Mouse (Mus musculus): ENCODE data around the gene Slc16a6. TPM values are rescaled to one million over a fixed set of nuclear protein-coding genes. Genes with fewer than 3 reads are reported as not detected.

Slc16a6 gene
- polyA plus RNA-seq, 1 experiment: 1.6 TPM

DNA sequence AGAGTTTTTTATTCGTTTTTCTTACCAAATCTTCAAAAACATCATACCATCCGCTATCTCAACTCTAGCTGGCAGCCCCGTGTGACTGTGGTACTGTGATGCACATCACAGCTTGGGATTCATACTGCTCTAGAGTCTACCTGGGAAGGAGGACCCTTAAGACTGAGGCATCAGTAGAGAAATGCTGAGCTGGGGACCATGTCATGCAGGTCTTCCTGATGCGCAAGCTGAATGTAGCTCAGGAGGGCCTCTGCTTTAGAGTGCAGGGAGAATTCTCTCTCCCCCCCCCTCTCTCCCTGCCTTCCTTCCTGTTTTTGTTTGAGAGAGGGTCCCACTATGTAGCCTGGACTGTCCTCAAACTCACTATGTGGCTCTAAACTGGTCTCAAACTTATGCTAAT lies 32.8 kb downstream of the Slc16a6 start:
- no peak for TF ChIP-seq CTCF (IDR thresholded peaks at IDR 0.05; ENCODE audit: insufficient read depth, low read length)
- no peak for TF ChIP-seq POLR2A (IDR thresholded peaks at IDR 0.05; ENCODE audit: borderline replicate concordance, extremely low read depth, low read depth, low read length)
- H3K4me3 ChIP-seq (replicated peaks; ENCODE audit: extremely low read depth, low read depth, low read length): no peak overlapping the region
- WGBS: 61% methylated on average over 4 of the region's 4 CpGs
- H3K4me1 ChIP-seq (ENCODE audit: control insufficient read depth, insufficient read depth, low read length): 0 out of 2 replicates have a peak, but pooled peaks cover 3% of the 10 kb centered on the region
- no peak for DNase-seq

DNA sequence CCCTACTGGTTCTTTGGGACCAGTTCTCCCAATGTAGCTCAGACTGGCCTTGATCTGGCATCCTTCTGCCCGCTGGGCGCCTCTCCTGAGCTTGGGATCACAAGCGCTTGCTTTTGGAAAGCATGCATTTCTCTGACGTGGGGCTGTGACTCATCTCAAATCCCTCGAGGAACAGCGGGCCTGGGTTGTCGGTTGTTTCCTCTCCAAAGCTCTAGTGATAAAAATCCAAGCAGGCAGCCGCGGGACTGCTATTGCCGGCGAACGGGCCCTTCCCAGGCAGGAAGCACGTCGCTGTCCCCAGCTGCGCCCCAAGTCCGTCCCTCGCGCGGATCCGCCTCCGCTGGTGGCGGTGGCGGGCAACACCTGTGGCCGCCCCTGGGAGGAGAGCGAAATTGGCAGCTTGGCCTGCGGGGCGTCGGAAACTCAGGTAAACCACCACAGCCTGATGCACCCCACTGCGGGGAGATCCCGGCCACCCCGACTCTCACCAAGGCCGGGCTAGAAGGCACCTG lies 33.5 kb downstream of the Slc16a6 start:
- peak; percentile 26; the same call in 1 of the 2 replicates for TF ChIP-seq POLR2A (IDR thresholded peaks at IDR 0.05; ENCODE audit: borderline replicate concordance, extremely low read depth, low read depth, low read length)
- no peak for TF ChIP-seq CTCF (IDR thresholded peaks at IDR 0.05; ENCODE audit: insufficient read depth, low read length)
- DNase-seq: peak; percentile 73
- under 1% methylated on average over 32 of the region's 32 CpGs for WGBS
- Histone ChIP-seq H3K4me1 (ENCODE audit: control insufficient read depth, insufficient read depth, low read length) (0 out of 2 replicates have a peak, but pooled peaks cover 3% of the 10 kb centered on the region), H3K4me3 (replicated peaks; ENCODE audit: extremely low read depth, low read depth, low read length) (peak overlapping the region; percentile 78)

- Histone ChIP-seq H3K4me1 (ENCODE audit: control insufficient read depth, insufficient read depth, low read length) (0 out of 2 replicates have a peak, but pooled peaks cover 3% of the 10 kb centered on the region), H3K4me3 (replicated peaks; ENCODE audit: extremely low read depth, low read depth, low read length) (no peak overlapping the region)
- no peak for DNase-seq
- TF ChIP-seq CTCF (IDR thresholded peaks at IDR 0.05; ENCODE audit: insufficient read depth, low read length): no peak
- no peak for TF ChIP-seq POLR2A (IDR thresholded peaks at IDR 0.05; ENCODE audit: borderline replicate concordance, extremely low read depth, low read depth, low read length)
- 23% methylated on average over 5 of the region's 5 CpGs for whole genome bisulfite sequencing
Observed at GRCm38 (mm10) chr11:109439209-109439608, 34.2 kb downstream of the Slc16a6 start.

DNA sequence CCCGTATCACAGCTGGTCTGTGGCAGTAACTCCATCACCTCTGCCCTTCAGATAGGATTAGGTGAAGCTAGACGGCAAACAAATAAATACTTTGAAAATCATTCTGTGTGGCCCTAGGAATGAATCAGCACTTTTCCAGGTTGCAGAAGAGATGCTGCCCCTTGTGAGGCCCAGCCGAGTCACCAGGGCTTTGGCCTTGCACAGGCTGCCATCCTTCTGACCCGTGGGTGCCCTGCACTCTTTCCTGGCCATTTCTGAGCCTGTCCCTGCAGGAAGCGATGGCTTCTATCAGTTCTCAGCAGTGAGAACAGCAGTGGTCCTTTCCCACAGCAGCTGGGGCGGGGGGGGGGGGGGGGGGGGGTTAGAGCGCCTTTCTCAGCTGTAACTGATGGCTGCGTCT lies 36.5 kb downstream of the Slc16a6 start:
- TF ChIP-seq CTCF (IDR thresholded peaks at IDR 0.05; ENCODE audit: insufficient read depth, low read length): no peak
- TF ChIP-seq POLR2A (IDR thresholded peaks at IDR 0.05; ENCODE audit: borderline replicate concordance, extremely low read depth, low read depth, low read length): no peak
- 59% methylated on average over 8 of the region's 8 CpGs for WGBS
- Histone ChIP-seq H3K4me1 (ENCODE audit: control insufficient read depth, insufficient read depth, low read length) (0 out of 2 replicates have a peak, but pooled peaks cover 3% of the 10 kb centered on the region), H3K4me3 (replicated peaks; ENCODE audit: extremely low read depth, low read depth, low read length) (no peak overlapping the region)
- no peak for DNase-seq

DNA sequence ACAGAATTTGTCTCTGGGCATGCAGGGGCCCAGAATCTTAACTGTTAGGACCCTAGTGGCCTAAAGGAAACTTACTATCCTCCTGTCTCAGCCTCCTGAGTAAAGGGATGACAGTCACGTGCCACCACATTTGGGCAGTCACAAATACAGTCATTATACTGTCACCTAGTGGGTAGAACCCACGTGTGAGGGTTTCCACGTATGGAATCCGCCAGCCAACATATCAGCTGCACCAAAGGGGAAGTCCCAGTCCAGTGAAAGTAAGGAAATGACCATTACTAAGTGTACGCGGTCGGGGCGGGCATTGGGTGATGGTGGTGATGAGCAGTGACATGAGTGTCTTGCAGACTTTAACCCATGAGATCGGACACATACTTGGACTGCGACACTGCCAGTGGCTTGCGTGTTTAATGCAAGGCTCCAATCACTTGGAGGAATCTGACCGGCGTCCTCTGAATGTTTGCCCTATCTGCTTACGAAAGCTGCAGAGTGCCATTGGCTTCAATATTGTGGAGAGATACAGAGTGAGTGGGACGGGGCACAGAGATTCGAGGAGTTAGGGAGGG lies 39.1 kb downstream of the Slc16a6 start:
- Histone ChIP-seq H3K4me3 (replicated peaks; ENCODE audit: extremely low read depth, low read depth, low read length) (no peak overlapping the region), H3K4me1 (ENCODE audit: control insufficient read depth, insufficient read depth, low read length) (0 out of 2 replicates have a peak, but pooled peaks cover under 1% of the 10 kb centered on the region)
- DNase-seq: no peak
- TF ChIP-seq CTCF (IDR thresholded peaks at IDR 0.05; ENCODE audit: insufficient read depth, low read length): no peak
- WGBS: 83% methylated on average over 16 of the region's 16 CpGs

DNA sequence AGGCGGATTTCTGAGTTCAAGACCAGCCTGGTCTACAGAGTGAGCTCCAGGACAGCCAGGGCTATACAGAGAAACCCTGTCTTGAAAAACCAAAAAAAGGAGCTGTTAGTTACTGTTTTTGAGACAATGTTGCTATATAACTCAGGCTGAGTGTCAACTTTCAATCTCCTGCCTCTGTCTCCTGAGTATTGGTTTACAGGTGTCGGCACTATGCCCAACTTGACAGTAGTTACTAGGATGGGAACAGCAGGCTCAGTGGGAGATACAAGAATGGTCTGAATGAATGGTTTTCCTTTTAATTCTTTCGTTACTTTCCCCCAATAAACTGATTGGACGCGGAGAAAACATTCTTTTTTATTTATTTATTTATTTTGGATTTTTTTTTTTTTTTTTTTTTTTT lies 46.0 kb downstream of the Slc16a6 start:
- Histone ChIP-seq H3K4me1 (ENCODE audit: control insufficient read depth, insufficient read depth, low read length) (no peaks in the 10 kb centered on the region), H3K4me3 (replicated peaks; ENCODE audit: extremely low read depth, low read depth, low read length) (no peak overlapping the region)
- 96% methylated on average over 5 of the region's 5 CpGs for WGBS
- DNase-seq: no peak
- TF ChIP-seq CTCF (IDR thresholded peaks at IDR 0.05; ENCODE audit: insufficient read depth, low read length) (no peak), POLR2A (IDR thresholded peaks at IDR 0.05; ENCODE audit: borderline replicate concordance, extremely low read depth, low read depth, low read length) (no peak)

GRCm38 (mm10) chr11:109426272-109426586 lies 47.2 kb downstream of the Slc16a6 start:
- TF ChIP-seq POLR2A (IDR thresholded peaks at IDR 0.05; ENCODE audit: borderline replicate concordance, extremely low read depth, low read depth, low read length): no peak
- TF ChIP-seq CTCF (IDR thresholded peaks at IDR 0.05; ENCODE audit: insufficient read depth, low read length): no peak
- WGBS: under 1% methylated on average over 11 of the region's 11 CpGs
- no peak for DNase-seq
- Histone ChIP-seq H3K4me3 (replicated peaks; ENCODE audit: extremely low read depth, low read depth, low read length) (peak overlapping the region; percentile 69), H3K4me1 (ENCODE audit: control insufficient read depth, insufficient read depth, low read length) (no peaks in the 10 kb centered on the region)

DNA sequence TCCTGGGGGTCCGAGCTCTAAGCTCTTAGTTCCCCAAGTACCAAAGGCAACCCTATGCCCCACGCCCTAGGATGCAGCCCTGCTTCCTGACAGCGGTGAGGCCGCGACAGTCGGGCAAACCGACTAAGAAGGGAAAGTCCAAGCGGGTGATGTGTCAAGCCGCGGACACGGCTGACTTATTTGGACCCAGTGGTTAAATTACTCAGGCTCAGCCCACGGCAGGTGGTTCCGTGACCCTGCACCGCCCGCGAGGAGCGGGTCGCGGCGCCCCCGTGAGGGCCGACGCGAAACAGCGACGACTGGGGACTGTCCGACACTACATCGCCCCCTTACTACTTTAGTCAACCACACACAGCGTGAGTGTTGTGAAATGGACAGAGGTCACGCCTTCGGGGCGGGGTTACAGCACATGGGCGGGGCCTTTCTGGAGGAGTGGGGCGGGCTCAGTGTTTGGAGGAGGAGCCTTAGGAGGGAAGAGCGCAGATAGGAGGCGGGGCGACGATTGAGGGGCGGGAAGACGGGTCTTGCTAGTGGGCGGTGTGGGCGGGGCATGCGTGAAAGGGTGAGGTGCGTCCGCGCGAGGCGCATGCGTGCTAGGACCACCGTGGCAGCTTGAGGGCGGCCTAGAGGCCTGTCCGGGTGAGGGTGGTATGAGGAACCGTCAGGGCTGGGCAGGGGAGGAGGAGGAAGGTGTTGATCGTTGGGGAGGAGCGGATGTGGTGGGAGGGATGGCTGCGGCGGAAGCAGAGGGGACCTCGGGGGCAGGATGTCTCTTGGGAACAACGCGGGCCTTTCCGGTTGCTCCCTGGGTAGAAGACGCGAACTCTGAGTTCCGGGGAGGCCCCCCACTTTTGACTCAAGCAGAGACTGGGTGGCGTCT lies 47.8 kb downstream of the Slc16a6 start, which contains the start of gene Amz2:
Gene Amz2 (plus strand): TSS at position 555 of the 880 bp plus-strand sequence.
- peak; percentile 100 for DNase-seq
- peak; percentile 67 for TF ChIP-seq CTCF (IDR thresholded peaks at IDR 0.05; ENCODE audit: insufficient read depth, low read length)
- peak; percentile 94; the same call in 1 of the 2 replicates for TF ChIP-seq POLR2A (IDR thresholded peaks at IDR 0.05; ENCODE audit: borderline replicate concordance, extremely low read depth, low read depth, low read length)
- H3K4me1 ChIP-seq (ENCODE audit: control insufficient read depth, insufficient read depth, low read length): no peaks in the 10 kb centered on the region
- WGBS: under 1% methylated on average over 65 of the region's 65 CpGs
- peak within 1 kb of the TSS; percentile 69 for H3K4me3 ChIP-seq (replicated peaks; ENCODE audit: extremely low read depth, low read depth, low read length)

- Histone ChIP-seq H3K4me1 (ENCODE audit: control insufficient read depth, insufficient read depth, low read length) (peaks cover 10% of the 10 kb centered on the region; the same call in 1 of the 2 replicates), H3K4me3 (replicated peaks; ENCODE audit: extremely low read depth, low read depth, low read length) (no peak overlapping the region)
- no peak for TF ChIP-seq POLR2A (IDR thresholded peaks at IDR 0.05; ENCODE audit: borderline replicate concordance, extremely low read depth, low read depth, low read length)
- 31% methylated on average over 1 of the region's 1 CpGs for WGBS
- no peak for DNase-seq
Observed at GRCm38 (mm10) chr11:109423294-109423693, 50.1 kb downstream of the Slc16a6 start.
